Mouse (Mus musculus) adrenal gland (tissue): ENCODE results near the gene Gemin5.

Source experiments
- intact Hi-C: fragments of 180-260 bp; cut with DNase I; formaldehyde crosslinking; loops from one replicate; pipeline ENCODE4 v1.15.1; 2025

Gene Gemin5

GRCm38 (mm10) chr11:58092541-58092940 lies 75.8 kb downstream of the Gemin5 start:
- intact Hi-C loops: no loop called here

- intact Hi-C loops: no loop called here
Observed at GRCm38 (mm10) chr11:58081716-58082115, 86.6 kb downstream of the Gemin5 start.

- intact Hi-C loops: no loop called here
Observed at GRCm38 (mm10) chr11:58077270-58077669, 91.1 kb downstream of the Gemin5 start.

DNA sequence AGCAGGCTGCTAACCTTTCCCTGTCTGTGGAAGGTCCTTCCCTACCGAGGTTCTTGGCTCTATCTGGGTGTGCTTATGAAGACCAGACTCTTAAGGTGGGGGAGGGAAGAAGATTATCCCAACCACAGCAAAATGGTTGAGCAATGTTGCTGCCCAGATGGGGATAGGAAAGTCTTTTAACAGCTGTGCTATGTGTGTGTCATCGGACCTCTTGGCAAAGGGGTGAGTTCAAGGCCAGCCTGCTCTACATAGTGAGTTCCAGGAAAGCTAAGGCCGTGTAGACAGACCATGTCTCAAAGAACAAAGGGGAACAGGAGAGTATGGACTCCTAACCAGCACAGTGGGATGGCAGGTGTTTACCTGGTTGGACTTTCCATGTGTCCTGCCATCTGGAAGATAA lies 95.4 kb downstream of the Gemin5 start:
- intact Hi-C loops: no loop called here
